Mouse (Mus musculus) CH12.LX (cell line): ENCODE measurements around the gene Amer3.
"Not testable (repeated sequence)": the region's sequence is repeated elsewhere in the genome, so short reads cannot be mapped to it uniquely, and the experiment has no call there.

Source experiments
- CHD1 ChIP-seq: IDR thresholded peaks from 2 replicates; pipeline ENCODE4 v1.6.1; 2012; ENCODE audit warnings: low read depth, low read length, improper control_type of control experiment, inconsistent platforms
- CHD2 ChIP-seq: IDR thresholded peaks from 2 replicates; pipeline ENCODE4 v1.6.1; 2011; ENCODE audit warnings: low read length, improper control_type of control experiment
- CTCF ChIP-seq, 2 experiments: IDR thresholded peaks in 1 of 2; conservative IDR thresholded peaks in 1 of 2; 2 replicates each; pipeline ENCODE4 v1.5.1; 2011 to 2012; ENCODE audit warnings: low read depth in 2 of 2, low read length in 2 of 2, improper control_type of control experiment in 1 of 2, inconsistent platforms in 1 of 2, mild to moderate bottlenecking in 1 of 2, moderate library complexity in 1 of 2
- HCFC1 ChIP-seq: IDR thresholded peaks from 2 replicates; pipeline ENCODE4 v1.6.1; 2012; ENCODE audit warnings: low read depth, mild to moderate bottlenecking, inconsistent platforms, low read length, improper control_type of control experiment
- POLR2A ChIP-seq: IDR thresholded peaks from 2 replicates; pipeline ENCODE4 v1.6.1; 2011; ENCODE audit warnings: low read depth, mild to moderate bottlenecking, improper control_type of control experiment, low read length
- ZC3H11A ChIP-seq: IDR thresholded peaks from 2 replicates; pipeline ENCODE4 v1.6.1; 2012; ENCODE audit warnings: low read depth, mild to moderate bottlenecking, inconsistent platforms, low read length, improper control_type of control experiment

DNA sequence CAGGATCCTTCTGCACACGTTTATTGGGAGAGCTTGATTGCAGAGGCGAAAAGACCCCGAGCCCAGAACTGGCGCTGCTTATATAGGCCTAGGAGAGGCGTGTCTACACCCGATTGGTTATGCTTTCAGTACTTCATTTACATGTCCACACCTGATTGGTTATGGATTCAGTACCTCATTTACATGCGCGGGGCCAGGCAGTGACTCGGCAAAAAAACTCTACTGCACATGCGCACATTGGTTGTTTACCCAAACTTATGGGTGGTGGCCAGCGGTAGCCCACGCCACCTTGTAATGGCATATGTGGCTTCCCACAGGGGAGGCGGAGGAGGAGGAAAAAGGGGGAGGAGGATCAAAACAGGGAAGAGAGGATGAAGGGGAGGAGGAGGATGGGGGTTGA is 40.7 kb downstream of the Amer3 start:
- not testable (repeated sequence) for TF ChIP-seq POLR2A; HCFC1; CHD2; CHD1; ZC3H11A; CTCF (conservative IDR thresholded peaks at IDR 0.05 in 1 of 2, IDR thresholded peaks at IDR 0.05 in 1 of 2; ENCODE audit: low read depth in 2 of 2, low read length in 2 of 2)
